Mouse (Mus musculus) WW6 (cell line): ENCODE measurements around the gene Atp7a.
"Not testable (repeated sequence)": the region's sequence is repeated elsewhere in the genome, so short reads cannot be mapped to it uniquely, and the experiment has no call there.

ENCODE experiments used
- DNase-seq: peaks from one replicate; pipeline ENCODE4 v3.0.0-alpha.2; 2013; ENCODE audit warnings: low read depth, low spot score

Atp7a gene

DNA sequence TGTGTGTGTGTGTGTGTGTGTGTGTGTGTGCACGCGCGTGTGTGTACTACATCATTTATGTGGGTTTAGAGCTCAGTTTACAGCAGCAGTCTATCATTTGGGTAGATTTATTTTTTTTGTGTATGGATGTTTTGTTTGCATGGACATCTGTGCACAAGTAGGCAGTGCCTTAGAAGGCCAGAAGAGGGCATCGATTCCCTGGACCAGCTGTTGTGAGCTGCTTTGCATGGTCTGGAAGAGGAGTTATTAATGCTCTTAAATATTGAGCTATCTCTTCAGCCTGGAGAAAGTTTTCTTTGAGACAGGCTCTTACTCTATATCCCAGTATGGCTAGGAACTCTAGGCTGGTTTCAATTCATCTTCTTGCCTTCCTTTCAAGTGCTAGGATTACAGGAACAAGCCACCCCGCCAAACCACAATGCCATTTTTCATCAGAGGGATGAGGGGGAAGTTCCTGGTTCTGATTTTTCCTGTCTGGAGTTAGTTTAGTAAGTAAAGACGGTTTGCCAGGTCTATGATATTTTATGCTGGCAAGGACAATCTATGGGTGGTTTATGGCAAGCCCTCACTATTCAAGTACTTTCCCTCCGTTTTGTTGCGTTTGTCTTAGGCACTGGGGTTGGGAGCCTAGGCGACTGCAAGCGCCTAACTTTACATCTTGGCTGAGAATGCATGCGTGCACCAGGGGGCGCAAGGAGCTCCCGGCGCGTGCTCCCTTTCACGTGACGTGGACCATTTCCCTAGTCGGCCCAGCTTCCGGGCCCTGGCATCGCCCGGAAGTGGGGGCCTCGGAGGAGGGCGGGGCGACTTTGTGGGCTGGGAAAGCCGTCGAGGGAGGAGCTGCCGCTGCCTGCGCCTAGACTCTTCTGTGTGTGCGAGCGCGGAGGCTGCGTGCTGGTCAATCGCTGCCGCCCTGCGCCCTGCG lies at the start of gene Atp7a:
Gene Atp7a, plus strand, starts transcription at position 859 of the 925 bp plus-strand sequence.
- peak; percentile 80 for DNase-seq

DNA sequence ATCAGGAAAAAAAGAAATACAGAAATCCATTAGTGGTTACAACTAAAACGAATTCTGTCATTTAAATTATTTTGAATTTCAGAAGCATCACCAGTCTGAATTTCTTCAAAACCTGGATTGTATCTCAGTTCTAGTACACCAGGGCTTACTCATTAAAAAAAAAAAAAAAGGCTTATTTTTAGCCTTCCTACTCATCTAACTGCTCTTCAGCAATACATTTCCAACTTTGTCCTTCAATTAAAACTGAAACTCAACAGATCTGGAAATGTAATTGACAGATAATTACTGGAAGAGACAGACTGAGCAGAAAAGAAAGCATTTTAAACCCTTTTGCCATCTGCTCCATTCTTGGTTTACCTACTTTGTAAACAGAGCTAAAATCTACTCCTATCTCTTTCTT lies 25.5 kb upstream of the Atp7a start:
- no peak for DNase-seq

DNA sequence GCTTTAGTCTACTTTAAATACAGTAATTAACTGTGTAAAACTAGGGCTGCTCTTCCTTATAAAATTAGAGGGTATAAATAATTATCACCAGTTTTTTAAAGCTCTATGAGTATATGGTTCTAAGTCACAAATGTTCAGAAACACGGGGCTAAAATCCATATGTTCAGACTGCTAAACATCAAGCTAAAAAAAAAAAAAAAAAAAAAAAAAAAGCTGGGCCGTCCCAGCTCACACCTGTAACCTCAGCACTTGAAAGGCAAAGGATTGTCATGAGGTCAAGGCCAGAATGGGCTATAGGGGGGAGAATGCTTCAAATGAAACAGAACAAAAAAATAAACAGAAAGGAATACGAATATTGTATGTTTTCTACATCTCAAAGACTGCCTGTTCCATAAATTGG lies 16.3 kb upstream of the Atp7a start:
- no peak for DNase-seq

DNA sequence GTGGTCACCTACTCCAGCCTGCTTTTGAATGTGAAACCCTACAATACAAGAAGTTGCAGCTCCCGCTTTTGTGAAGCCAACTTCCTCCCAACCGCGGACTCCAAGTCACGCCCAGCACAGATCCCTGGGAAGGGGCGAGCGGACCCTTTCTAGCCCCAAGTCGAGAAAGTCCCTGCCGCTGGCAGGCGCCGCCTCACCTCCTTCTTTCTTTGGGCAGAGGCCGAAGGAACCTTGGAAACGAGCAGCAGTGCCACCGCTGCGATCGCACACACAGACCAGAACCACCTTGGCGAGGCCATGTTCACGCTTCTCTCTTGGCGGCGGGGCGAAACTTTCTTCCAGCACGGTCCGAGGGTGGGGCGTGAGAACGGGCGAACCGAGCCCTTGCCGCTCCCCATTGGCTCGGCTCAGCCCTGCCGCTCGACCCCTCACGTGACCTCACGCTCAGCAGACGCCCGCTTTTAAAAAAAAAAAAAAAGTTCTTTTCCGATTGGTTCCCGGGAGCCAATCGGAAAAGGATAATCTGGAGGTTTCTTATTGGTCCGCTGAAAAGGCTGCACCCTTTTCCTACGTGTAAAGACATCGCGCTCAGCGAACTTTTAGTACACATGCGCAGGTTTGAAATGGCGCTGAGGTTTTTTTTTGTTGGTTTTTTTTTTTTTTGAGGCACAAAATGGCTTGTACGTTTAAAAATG lies 15.5 kb upstream of the Atp7a start, which contains the start of gene Magt1:
Gene Magt1, minus strand, starts transcription at position 442 of the 695 bp plus-strand sequence.
- DNase-seq = peak; percentile 61

DNA sequence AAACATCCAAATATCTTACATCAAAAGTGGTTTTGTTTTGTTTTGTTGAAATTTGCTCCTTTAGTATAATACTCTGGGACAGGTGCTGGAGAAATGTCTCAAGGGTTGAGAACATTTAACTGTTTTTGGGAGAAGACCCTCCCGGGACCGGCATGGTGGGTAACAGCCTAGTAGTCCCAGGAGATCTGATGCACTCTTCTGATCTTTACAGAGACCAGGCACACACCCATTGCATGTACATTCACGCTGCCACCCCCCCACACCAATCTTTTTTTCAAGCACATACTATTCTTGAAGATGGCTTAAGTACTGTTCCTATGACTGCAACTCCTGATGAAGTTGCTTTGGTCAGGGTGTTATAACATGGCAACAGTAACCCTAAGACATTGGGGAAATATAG lies 14.5 kb upstream of the Atp7a start:
- DNase-seq = no peak

DNA sequence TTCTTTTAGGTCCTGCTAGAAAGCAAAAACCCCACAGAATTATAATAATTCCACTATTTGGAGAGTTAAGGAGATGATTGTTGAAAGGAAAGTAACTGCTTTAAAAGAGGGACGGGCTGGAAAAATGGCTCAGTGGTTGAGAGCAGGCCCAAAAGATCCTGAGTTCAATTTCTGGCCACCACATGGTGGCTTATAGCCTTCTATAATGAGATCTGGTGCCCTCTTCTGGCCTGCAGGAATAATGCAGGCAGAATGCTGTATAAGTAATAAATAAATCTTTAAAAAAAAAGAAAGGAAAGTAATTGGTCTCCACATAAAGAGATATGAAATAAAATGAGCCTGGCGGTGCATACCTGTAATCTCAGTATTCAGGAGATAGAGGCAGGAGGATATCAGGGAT lies 13.9 kb upstream of the Atp7a start:
- DNase-seq = no peak

DNA sequence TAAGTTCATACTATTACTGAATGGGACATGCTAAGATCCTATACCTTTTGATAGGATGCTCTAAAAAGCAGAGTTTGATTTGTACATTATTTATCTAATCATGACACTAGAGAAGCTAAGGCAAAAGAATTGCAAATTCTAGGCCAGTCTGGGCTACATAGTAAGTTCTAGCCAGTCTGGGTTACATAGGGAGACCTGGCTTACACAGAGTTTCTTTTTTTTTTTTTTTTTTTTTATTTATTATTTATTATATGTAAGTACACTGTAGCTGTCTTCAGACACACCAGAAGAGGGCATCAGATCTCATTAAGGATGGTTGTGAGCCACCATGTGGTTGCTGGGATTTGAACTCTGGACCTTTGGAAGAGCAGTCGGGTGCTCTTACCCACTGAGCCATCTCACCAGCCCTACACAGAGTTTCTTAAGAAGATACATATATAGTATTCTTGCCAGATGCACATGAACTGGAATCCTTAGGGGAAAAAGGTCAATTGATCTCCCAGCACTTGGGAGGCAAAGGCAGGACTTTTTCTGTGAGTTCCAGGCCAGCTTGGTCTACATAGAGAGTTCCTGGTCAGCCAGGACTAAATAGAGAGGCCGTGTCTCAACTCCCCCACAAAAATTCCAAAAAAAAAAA lies 12.2 kb upstream of the Atp7a start:
- DNase-seq = not testable (repeated sequence)

DNA sequence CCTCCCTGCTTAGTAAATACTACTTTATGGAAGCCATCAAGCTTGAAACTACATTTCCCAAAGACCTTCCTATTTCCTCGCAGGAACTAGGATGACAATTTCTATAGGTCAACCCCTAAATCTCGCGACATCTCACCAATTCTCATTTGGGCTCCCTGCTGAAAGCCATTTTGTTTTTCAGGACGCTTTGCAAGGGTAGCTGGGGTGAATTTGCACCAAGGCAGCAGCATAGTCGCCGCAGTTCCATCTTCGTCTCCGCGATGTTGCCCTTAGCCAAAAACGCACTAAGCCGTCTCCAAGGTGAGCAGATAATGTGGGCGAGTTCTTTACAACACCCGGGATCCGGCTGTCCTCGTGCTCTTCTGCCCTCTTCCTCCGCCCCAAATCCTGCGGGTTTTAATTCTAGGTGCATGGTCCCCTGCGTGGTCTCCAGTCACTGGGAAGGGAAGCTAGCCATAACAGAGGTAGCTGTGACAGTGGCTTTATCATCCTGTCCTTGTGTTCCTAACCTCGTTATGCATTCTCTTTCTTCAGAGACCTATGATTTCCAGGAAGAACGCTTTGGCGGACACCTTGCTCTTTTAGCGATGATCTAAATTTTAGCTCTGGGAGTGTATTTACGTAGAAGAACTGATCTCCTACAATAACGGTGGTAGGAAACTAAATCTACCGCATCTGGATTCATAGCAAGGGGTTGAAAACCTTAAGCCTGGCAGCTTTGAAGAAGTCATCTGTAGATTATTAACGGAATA lies 11.3 kb upstream of the Atp7a start, which contains the start of gene Cox7b:
Gene Cox7b, plus strand, starts transcription at position 130 of the 752 bp plus-strand sequence.
- no peak for DNase-seq

DNA sequence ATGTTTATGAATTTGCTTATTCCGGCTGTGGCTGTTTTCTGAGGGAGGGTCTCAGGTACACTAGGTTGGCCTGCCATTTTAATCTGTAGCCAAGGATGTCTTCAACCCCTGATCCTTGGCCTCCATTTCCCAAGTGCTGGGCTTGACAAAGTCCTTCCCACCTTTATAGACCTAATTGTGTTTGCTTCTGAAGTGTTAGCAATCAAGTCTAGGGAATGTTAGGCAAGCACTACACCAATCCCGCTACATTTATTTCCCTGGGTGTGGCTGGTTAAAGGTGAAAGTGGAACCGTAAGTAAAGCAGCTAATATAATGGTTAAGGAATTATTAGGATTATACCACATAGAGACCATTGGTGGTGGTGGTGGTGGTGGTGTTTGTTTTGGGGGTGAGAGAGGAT lies 10.0 kb upstream of the Atp7a start:
- no peak for DNase-seq

DNA sequence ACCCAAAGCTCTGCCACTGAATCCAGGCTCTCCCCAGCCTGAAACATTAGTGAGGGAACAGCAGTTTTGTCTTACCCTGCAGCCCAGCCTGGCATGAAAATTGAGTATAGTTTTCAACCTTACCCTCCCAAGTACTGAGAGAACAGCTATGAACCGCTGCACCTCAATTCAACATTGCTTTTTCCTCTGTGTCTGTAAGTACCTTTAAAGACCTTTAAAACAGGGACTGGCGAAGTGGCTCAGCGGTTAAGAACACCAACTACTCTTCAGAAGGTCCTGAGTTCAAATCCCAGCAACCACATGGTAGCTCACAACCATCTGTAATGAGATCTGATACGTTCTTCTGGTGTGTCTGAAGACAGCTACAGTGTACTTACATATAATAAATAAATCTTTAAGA lies 9.6 kb upstream of the Atp7a start:
- DNase-seq = no peak

DNA sequence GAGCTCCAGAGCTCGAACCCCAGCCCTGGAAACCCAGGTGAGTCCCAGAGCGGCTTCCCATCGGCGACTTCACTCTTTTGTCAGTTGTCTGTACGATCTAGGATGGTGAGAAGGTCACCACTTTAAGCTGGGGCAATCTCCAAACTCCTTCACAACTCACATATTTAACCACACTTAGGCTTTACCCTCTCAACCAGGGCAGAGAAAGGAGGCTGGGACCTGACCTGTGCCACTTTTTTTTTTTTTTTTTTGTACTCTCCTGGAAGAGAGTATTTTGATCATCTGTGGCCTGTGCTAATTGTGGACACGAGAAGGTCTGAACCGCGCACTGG lies 233 bp downstream of the Atp7a start:
- no peak for DNase-seq

DNA sequence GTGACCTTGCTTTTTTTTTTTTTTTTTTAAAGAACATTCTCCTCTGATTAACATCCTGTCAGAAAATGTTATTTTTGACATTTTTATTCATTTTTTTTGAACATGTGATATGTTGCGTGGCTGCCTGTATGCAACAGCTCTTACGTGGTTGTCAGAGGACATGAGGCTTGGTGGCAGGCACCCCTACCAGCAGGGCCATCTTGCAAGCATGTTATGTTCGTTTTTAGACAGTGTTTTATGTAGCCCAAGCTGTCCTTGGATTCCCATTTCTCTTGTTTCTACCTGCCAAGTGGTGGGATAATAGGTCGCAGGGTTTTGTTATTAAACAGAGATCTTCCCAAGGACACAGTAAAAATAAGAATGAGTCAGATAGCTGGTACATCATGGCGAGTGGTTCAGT lies 3.1 kb downstream of the Atp7a start:
- DNase-seq = no peak

DNA sequence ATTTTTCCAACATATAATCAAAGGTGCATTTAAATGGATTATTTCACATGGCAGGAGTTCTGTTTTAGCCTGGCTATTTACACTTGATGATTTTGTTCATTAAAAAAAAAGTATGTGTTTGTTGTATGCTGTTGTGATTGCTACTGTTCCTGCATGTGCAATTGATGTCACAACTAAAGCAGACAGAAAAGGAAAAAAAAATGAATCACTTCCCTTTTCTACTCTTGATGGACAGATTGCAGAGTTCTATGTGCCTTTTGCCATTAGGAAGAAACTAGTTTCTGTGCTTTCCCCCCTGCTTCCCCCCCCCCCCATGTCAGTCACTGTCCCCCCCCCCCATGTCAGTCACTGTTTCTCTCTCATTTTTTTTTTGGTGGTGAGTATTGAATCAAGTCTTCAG lies 4.0 kb downstream of the Atp7a start:
- no peak for DNase-seq

DNA sequence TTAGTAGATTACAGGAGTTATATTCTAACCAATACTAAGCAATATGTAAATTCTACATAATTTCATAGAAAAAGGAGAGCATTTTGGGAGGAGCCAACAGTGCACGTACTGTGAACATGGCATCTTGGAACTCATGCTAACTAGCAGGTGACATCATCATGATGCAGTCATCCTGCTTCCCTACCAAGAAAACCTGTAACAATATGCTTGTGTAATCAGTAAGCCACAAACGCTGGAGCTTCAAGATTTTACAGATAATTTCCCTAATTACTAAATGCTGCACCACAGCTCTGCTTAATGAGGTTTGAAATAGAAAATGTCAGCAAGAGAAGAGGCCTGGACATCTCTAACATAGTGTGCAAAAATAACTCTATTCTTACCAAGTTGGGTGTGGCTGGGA lies 8.7 kb downstream of the Atp7a start:
- no peak for DNase-seq

DNA sequence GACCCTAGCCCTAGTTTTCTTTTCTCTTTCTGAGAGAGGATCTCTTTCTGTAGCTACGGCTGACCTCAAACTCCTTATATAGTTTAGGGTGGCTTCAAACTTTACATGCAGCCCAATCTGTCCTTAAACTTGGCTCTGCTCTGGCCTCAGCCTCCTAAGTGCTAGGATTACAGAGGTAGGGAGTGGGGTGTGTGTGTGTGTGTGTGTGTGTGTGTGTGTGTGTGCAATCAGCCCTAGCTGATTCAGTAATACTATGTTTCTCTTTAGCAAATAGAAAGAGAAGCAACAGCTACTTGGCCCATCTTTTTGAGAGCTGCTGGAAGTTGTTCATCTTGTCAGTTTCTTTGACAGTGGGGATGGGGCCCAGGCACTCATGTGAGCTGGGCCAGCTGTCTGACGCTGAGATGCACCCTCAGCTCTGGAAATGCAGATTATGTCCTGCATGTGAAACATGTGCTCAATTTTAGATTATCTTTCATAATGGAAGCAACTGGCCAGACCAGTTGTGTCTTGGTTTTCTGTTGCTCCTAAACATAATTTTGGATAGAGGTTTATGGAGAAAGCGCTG lies 10.2 kb downstream of the Atp7a start:
- no peak for DNase-seq

DNA sequence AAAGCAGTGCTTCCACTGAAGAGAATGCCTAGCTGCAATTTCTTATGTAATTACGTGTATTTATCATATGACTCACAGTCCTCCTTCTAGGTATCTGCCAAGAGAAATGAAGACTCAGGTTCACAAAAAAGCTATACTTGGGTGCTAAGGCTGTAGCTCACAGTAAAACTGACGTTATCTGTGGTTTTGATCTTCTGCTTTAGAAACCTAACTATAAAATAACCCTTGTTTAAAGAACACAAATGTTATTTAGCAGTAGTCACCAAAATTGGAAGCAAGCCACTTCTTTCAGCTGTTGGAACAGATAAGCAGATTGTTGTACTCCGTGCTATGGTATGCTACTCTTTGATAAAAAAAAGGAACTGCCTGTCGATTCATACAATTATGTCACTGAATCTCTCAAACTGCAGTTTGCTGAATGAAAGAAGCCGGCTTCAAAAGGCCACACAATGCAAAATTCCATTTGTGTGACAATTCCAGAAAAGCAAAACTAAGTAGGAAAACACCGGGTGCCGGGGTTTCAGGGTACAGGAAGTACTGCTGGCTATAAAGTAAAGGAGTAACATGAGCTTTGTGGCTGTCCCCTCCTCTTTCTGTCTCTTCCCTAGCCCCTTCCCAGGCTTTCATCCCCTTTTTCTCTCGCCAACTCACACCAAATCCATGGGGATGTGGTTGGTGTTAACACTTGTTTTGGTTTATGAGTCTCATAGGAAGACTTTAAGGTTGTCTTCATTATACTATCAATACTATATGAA lies 17.0 kb downstream of the Atp7a start:
- DNase-seq = no peak

DNA sequence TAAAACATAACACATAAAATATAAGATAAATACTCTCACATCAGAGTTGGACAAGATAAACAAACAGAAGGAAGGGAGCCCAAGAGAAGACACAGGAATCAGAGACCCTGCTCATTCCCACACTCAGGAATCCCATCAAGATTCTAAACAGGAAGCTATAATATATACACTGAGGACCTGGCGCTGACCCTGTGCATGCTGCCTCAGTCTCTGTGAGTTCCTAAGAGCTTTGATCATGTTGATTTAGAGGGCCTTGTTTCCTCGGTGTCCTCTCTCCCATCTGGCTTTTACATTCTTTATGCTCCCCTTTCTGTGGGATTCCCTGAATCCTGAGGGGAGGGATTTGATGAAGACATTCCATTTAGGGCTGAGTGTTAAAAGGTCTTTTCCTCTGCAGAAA lies 18.4 kb downstream of the Atp7a start:
- DNase-seq = no peak

DNA sequence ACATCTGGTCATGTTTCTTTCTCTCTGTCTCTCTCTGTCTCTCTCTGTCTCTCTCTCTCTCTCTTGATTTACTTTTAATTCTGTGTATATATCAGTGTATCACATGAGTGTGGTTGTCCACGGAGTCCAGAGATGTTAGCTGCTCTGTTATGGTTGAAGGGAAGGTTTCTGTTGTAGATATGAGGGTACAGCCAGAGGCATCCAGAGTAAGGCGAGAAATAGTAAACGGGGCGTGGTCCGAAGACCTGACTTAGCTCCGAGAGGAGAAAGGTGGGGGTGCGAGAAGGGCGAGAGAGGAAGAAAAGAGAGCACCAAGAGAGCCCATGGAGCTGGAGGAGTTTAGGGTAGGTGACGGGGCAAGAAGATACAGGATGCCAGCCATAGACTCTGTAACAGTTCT lies 18.9 kb downstream of the Atp7a start:
- DNase-seq = no peak

DNA sequence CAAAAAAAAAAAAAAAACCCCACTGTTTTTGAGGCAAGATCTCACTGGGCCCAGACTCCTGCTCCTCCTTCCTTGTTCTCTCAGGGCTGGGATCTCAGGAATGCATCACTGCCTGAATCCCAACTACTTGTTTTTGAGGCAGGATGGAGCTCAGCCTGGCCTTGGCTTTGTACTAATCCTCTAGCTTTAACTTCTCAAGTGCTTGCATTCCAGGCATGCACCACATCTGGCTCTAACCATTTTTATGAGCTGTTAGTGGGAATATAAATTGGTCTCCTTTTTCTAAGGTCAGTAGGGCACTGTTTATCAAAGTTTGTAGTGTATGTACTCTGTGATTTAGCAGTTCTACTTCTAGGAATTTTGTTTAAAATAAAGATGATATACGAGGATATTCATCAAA lies 21.1 kb downstream of the Atp7a start:
- DNase-seq = no peak

DNA sequence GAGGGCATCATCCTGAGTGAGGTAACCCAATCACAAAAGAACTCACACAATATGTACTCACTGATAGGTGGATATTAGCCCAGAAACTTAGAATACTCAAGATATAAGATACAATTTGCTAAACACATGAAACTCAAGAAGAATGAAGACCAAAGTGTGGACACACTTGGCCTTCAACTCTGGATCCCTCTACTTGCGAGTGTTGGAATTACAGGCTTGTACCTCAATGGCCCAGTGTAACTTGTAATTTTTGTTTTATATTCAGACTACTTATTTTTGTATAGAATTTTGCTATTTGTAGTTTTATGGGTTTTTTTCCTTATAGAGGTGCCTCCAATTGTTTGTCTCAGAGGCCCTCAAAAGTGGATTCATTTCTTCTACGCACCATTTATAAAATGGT lies 50.8 kb downstream of the Atp7a start:
- DNase-seq = not testable (repeated sequence)
